Mouse (Mus musculus) frontal cortex, postnatal 36 days (tissue): ENCODE measurements around the gene Ehd4.

Source experiments
- DNase-seq, 2 experiments: peaks; one replicate each; pipeline ENCODE4 v3.0.0; 2022; ENCODE audit warnings: low spot score in 2 of 2

The Ehd4 gene

GRCm38 (mm10) chr2:120108077-120108476 lies 46.3 kb downstream of the Ehd4 start:
- no peak for DNase-seq

GRCm38 (mm10) chr2:120107446-120107845 lies 47.0 kb downstream of the Ehd4 start:
- no peak for DNase-seq

DNA sequence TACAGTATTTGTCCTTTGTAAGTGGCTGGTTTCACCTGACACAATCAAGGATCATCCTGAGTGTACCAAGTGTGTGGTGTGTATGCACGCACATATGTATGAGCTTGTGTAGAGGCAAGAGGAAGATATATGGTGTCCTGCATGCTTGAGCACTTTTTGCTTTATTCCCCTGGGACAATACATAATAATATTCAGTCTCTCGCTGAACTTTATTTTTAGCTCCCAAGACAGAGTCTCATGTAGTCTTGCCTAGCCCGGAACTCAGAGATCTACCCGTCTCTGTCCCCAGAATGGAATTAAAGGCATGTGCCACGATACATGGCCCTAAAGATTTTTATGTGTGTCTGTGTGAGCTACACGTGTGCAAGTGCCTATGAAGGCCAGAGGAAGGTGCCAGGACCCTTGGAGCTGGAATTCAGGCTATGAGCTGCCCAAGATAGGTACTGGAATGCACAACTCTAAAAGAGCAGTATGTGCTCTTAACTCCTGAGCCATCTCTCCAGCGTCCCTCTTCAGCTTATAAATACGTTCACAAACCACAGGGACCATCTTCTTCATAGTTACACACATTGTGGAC lies 47.9 kb downstream of the Ehd4 start:
- no peak for DNase-seq

DNA sequence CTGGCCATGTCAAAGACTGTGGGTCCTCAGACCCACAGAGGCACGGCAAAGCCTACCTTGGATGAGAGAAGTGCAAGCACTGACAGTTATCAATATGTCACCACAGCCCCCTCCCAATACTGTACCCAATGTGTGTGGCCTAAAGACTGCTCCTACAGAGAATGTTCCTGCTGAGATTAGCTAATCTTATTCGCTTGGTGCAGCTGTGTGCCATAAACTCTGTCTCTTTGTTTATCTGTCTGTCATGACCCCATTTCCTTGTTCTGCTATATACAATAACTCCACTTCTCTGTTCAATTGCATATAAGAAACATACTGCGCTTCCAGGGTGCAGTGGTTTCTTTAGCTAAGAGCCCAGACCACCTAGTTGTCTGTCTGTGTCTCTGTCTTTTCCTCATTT lies 48.5 kb downstream of the Ehd4 start:
- DNase-seq: no peak

DNA sequence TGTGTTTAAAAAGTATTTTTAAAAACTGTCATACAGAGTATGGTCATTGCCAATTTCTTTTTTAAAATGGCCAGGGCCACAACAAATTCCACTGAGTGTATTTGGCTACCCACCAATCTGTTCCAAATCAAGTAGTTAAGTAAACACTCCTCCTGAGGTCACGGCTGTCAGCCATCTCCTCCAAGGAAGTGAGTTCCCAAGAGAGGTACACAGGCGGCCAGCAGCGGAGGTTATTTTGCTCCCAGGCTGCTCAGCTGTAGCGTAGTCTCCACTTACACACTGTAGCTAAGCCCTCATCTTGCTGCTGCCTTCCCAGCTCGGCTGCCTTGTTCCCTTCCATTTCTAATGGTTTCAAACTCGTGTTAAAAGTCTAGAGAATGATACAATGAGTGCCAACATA lies 51.5 kb downstream of the Ehd4 start:
- no peak for DNase-seq

DNA sequence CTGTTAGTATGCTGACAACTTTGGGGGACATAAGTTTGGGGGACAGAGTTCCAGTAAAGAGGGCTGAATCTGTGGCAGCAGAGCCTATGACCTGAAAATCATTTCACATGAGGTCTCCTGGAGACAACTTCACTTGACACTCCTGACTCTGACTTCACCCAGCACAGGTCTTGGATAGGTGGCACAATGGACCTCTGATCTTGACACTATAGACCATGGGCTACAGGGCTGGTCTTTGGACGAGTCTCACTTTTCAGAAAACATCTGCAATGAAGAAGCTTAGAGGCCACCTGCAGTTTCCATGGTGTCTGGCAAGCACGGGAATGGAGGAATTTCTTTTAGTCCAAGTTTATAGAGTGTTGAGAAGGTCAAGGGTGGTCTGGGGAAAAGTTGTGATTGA lies 52.0 kb downstream of the Ehd4 start:
- no peak for DNase-seq

DNA sequence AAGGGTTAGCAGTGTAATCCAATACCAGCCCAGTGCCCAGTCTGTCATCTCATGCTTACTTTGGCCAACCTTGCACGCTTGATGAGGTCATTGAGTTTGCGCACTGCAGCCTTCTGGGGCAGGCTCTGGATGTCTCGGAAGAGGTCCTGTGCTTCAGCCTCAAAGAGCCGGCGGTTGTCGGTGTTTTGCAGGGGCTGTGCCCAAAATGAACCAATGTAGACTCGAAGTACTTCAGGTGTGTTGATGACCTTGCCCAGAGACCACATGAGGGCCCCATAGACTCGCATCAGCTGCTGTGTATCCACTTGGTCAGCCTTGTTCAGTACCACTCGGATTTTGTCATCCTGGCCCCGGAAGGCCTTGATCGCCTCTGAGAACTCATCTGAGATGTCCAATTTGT lies 52.4 kb downstream of the Ehd4 start:
- DNase-seq: no peak

DNA sequence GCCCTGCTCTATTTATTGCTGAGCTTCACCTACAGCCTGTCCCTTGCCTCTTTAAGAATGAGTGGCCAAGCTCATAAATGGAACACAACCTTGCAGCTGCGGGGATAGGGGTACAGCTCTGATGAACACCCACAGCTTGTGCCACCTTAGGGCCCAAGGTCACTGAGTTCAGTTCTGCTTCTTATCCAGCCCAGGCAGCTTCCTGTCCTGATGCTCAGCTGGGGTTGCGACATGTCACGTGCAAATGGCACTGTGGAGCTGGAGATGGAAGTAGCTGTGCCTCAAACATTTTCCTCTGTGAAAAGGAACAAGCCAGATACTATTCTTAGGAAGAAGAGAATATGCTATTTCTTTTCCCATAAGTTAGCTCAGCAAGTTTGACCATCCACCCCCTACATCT lies 54.5 kb downstream of the Ehd4 start:
- DNase-seq: no peak

DNA sequence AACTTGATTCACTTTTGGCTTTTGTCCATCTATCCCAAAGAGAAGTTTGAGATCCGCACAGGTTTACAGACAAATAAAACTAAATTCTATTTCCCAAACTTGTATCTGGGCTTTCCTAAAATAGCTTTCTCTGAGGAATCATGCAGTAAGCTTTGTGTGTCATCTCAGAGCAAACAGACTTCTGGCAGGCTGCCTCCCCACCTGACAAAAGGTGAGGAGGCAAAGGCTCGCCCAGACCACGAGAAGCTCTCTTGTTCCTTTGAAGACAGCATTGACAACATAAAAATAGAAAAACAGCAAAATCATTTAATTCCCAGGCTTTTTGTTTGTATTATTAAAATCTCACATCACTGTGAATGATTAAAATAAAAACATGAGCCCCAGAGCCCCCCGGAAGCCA lies 55.1 kb downstream of the Ehd4 start:
- DNase-seq: no peak

DNA sequence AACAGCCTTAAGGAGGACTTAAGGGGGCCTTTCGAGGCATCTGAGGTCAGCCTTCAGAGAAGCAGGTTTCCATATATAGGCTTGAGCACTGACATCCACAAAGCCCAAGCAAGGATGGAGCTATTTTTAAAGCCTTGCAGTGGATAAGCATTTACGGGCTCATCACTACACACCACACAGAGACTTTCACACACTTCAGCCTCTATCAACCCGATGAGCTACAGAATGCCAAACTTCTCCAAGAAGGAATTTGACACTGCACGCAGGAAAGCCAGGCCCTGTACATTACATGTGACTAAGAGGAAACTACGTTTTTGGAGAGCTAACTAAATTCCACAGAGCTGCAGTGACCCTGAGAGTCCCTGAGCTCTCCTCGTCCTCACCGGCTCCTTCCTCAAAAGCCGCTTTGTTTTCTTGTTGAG lies 55.6 kb downstream of the Ehd4 start:
- DNase-seq: no peak

- no peak for DNase-seq
These were observed 56.5 kb downstream of the Ehd4 start for GRCm38 (mm10) chr2:120097868-120098267.

GRCm38 (mm10) chr2:120096711-120097110 lies 57.7 kb downstream of the Ehd4 start:
- no peak for DNase-seq

DNA sequence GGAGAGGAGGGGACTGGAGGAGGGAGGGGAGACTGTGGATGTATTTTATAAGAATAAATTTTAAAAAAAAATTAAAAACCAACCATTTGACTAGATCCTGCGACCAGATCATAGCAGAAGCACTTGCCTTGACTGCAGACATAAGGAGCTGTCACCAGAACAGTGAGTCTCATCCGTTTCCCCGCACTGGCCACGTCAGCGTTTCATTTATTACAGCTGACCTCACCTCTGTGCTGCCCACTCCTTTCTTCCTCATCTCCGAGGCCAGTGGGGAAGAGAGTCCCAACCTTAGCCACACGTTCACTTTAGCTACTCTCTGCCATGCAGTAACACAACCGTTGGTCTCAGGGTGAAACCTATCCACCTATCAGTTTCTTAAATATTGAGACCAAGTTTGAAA lies 58.2 kb downstream of the Ehd4 start:
- no peak for DNase-seq

DNA sequence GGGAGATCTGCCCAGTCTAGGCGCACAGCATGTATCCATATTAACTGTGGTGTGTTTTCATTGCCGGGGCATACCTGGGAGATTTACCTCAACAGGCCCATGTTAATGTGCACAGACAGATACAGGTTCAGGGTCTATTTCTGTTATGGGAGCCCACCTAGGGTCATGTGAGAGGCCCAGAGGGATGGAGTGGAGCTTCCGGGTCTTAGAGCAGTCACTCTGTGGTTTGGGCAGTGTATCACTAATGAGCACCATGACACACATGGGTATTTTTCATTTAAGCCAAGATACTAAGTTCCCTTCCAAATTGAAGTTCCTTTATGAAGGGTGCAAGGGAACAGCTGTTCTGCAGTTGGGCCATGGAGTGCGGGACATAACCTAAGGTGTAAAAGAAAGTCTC lies 59.2 kb downstream of the Ehd4 start:
- DNase-seq: no peak

GRCm38 (mm10) chr2:120093671-120094430 lies 60.6 kb downstream of the Ehd4 start:
- peak; percentile 29 to 54 for DNase-seq

- DNase-seq: no peak
These were observed 63.4 kb downstream of the Ehd4 start for GRCm38 (mm10) chr2:120090979-120091378.

DNA sequence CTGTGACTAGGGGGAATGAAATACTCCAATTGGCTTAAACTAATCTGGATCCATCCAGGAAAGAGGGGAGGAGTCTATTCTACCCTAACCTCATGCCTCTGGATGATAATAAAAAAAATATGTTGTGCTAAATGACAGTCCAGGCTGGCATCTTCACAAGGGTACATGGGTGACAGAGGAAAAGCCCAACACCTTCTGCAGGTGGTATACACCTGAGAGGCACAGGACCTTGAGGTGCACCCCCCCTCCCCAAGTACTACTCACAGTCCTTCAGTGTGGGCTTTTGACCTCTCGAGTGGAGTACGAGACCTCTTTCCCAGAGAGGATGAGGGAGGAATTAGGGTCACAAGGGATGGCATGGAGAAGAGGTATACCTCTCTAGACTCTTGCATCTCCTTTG lies 66.5 kb downstream of the Ehd4 start:
- no peak for DNase-seq

- no peak for DNase-seq
These were observed 67.0 kb downstream of the Ehd4 start for GRCm38 (mm10) chr2:120087391-120087790.

DNA sequence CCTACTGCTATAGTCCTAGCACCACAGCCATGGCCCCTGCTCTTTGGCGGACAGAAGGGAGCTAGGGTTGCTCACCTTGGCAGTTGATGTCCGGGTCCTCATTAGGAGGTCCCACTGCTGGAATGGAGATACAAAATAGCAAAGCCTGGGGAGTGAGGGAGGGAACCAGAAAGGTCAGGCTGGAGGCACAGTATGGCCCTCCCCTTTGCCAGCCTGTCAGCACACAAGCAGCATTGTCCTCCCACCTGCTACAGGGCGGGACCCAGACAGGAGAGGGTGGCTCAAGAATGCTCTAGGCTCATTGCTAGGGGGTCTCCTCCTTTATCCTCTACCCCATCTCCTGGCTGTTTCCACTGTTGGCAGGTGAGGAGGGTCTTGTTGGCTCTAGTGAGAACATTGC lies 68.4 kb downstream of the Ehd4 start:
- no peak for DNase-seq

- DNase-seq: peak; percentile 27 to 32
These were observed 69.6 kb downstream of the Ehd4 start for GRCm38 (mm10) chr2:120084593-120085361.

DNA sequence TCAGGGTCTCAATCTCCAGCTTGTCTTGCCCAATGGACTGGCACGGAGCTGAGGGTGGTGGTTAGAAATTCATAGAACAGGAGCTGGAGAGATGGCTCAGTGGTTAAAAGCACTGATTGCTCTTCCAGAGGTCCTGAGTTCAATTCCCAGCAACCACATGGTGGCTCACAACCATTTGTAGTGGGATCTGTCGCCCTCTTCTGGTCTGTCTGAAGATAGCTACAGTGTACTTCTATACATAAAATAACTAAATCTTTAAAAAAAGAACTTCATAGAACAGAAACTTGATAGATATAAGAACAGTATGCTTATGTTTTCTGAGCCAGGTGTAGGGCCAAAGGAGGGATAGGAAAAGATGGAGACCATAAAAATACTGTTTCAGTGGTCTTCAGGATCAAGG lies 72.0 kb downstream of the Ehd4 start:
- DNase-seq: no peak

GRCm38 (mm10) chr2:120076076-120076705 lies 78.2 kb downstream of the Ehd4 start:
- DNase-seq: peak; percentile 42 to 49
